Mouse (Mus musculus): Measurements from ENCODE around the gene Tmod1. TPM values are rescaled to one million over a fixed set of nuclear protein-coding genes. Genes with fewer than 3 reads are reported as not detected.
A peak's percentile ranks its signal among the peaks of the same experiment; 100 is the strongest.

The Tmod1 gene
- total RNA-seq, 1 experiment, result 0.54 TPM

DNA sequence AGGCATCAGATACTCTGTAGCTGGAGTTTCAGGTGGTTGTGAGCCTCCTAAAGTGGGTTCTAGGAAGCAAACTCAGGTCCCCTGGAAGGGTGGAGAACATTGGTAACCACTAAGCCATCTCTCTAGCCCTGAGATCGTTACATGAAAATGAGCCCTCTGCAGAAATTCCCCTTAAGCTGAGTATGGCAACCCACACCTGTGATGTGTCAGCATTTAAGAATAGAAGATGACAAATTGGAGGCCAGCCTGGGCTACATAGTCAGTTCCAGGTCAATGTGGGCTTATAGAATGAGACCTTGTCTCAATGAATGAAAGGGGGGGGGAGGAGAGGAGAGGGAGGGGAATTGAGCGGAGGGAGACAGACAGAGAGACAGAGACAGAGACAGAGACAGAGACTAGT, 27.0 kb upstream of the Tmod1 start:
- no peaks in the 10 kb centered on the region for H3K36me3 ChIP-seq (ENCODE audit: control insufficient read depth, insufficient read depth, low read length, poor library complexity, severe bottlenecking)
- H3K9ac ChIP-seq (ENCODE audit: insufficient read depth, low read depth, low read length, poor library complexity, severe bottlenecking), result no peak overlapping the region
- in situ Hi-C loops (cut with MboI; ENCODE audit: low sequenced_read_pairs in 2 of 2, unreplicated experiment in 2 of 2), result no loop called here
- no peak for DNase-seq (ENCODE audit: low read depth, low spot score)
- no peaks in the 10 kb centered on the region for H3K9me3 ChIP-seq (ENCODE audit: control insufficient read depth, insufficient read depth, low read depth, low read length)
- TF ChIP-seq ZNF384 (IDR thresholded peaks at IDR 0.05; ENCODE audit: low read depth, low read length) (no peak), HCFC1 (IDR thresholded peaks at IDR 0.05; ENCODE audit: borderline replicate concordance, insufficient read depth, low read length) (no peak), MAFK (IDR thresholded peaks at IDR 0.05; ENCODE audit: insufficient read depth, low read depth, low read length) (no peak), ZC3H11A (IDR thresholded peaks at IDR 0.05; ENCODE audit: borderline replicate concordance, low read depth, low read length) (no peak), CHD2 (IDR thresholded peaks at IDR 0.05; ENCODE audit: low read depth, low read length) (no peak)
- H3K27ac ChIP-seq (ENCODE audit: insufficient read depth, low read depth, low read length, poor library complexity, severe bottlenecking), result no peak overlapping the region
- no peaks in the 10 kb centered on the region for H3K4me1 ChIP-seq (ENCODE audit: control insufficient read depth in 2 of 2, insufficient read depth in 2 of 2, low read length in 2 of 2, poor library complexity in 1 of 2)
- H3K4me3 ChIP-seq (ENCODE audit: insufficient read depth in 1 of 2, low read depth in 1 of 2, low read length in 2 of 2, poor library complexity in 1 of 2, severe bottlenecking in 1 of 2), result no peak overlapping the region

DNA sequence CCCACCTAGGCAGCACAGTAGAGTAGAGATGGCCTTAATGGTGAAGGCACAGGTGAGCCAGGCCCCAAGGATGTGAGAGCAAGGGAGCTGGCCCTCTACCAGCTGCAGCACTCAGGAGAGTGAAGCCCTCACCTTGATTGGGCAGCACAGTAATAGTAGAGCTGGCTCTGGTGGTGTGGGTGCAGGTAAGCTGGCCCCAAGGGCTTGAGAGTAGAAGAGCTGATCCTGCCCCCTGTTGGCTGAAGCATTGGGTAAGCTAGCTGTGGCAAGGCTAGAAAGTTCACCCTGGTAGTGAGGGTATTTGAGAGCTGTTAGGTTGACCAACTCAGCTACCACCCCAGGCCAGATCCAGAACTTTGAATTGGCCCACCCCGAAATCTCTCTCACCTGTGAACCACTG, 23.1 kb upstream of the Tmod1 start:
- H3K9ac ChIP-seq (ENCODE audit: insufficient read depth, low read depth, low read length, poor library complexity, severe bottlenecking), result no peak overlapping the region
- no peak overlapping the region for H3K27ac ChIP-seq (ENCODE audit: insufficient read depth, low read depth, low read length, poor library complexity, severe bottlenecking)
- DNase-seq (ENCODE audit: low read depth, low spot score), result no peak
- no peaks in the 10 kb centered on the region for H3K9me3 ChIP-seq (ENCODE audit: control insufficient read depth, insufficient read depth, low read depth, low read length)
- no peaks in the 10 kb centered on the region for H3K4me1 ChIP-seq (ENCODE audit: control insufficient read depth in 2 of 2, insufficient read depth in 2 of 2, low read length in 2 of 2, poor library complexity in 1 of 2)
- in situ Hi-C loops (cut with MboI; ENCODE audit: low sequenced_read_pairs in 2 of 2, unreplicated experiment in 2 of 2), result no loop called here
- no peak overlapping the region for H3K4me3 ChIP-seq (ENCODE audit: insufficient read depth in 1 of 2, low read depth in 1 of 2, low read length in 2 of 2, poor library complexity in 1 of 2, severe bottlenecking in 1 of 2)
- H3K36me3 ChIP-seq (ENCODE audit: control insufficient read depth, insufficient read depth, low read length, poor library complexity, severe bottlenecking), result no peaks in the 10 kb centered on the region
- no peak for TF ChIP-seq ZC3H11A (IDR thresholded peaks at IDR 0.05; ENCODE audit: borderline replicate concordance, low read depth, low read length)
- TF ChIP-seq ZNF384 (IDR thresholded peaks at IDR 0.05; ENCODE audit: low read depth, low read length), result no peak
- no peak for TF ChIP-seq HCFC1 (IDR thresholded peaks at IDR 0.05; ENCODE audit: borderline replicate concordance, insufficient read depth, low read length)
- no peak for TF ChIP-seq CHD2 (IDR thresholded peaks at IDR 0.05; ENCODE audit: low read depth, low read length)
- no peak for TF ChIP-seq MAFK (IDR thresholded peaks at IDR 0.05; ENCODE audit: insufficient read depth, low read depth, low read length)

DNA sequence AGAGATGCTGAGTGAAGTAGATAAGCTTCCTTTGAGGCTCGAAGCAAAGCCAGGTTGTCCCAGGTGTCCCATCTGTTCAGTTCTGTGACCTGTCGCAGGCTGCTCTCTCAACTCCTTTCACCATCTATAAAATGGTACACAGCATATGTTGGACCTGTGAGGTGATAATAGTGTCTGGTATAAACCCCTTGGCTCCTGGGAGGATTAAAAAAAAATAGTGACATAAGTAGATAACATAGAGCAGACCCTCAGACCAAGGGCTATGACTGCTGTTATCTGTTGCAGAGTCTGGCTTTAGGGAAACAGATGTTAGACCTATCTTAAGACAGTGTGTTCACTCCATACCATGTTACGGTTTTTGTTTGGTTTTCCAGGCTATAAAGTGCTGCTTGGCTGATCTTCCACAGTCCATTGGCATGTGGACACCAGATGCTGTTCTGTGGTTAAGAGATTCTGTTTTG, 15.7 kb upstream of the Tmod1 start:
- Histone ChIP-seq H3K4me1 (ENCODE audit: control insufficient read depth in 2 of 2, insufficient read depth in 2 of 2, low read length in 2 of 2, poor library complexity in 1 of 2) (0 out of 4 replicates have a peak, but pooled peaks cover 0 to 2% of the 10 kb centered on the region in 2 experiments), H3K27ac (ENCODE audit: insufficient read depth, low read depth, low read length, poor library complexity, severe bottlenecking) (no peak overlapping the region), H3K4me3 (ENCODE audit: insufficient read depth in 1 of 2, low read depth in 1 of 2, low read length in 2 of 2, poor library complexity in 1 of 2, severe bottlenecking in 1 of 2) (no peak overlapping the region), H3K36me3 (ENCODE audit: control insufficient read depth, insufficient read depth, low read length, poor library complexity, severe bottlenecking) (no peaks in the 10 kb centered on the region), H3K9me3 (ENCODE audit: control insufficient read depth, insufficient read depth, low read depth, low read length) (no peaks in the 10 kb centered on the region), H3K9ac (ENCODE audit: insufficient read depth, low read depth, low read length, poor library complexity, severe bottlenecking) (no peak overlapping the region)
- TF ChIP-seq MAFK (IDR thresholded peaks at IDR 0.05; ENCODE audit: insufficient read depth, low read depth, low read length), result no peak
- in situ Hi-C loops (cut with MboI; ENCODE audit: low sequenced_read_pairs in 2 of 2, unreplicated experiment in 2 of 2), result no loop called here
- DNase-seq (ENCODE audit: low read depth, low spot score), result no peak

DNA sequence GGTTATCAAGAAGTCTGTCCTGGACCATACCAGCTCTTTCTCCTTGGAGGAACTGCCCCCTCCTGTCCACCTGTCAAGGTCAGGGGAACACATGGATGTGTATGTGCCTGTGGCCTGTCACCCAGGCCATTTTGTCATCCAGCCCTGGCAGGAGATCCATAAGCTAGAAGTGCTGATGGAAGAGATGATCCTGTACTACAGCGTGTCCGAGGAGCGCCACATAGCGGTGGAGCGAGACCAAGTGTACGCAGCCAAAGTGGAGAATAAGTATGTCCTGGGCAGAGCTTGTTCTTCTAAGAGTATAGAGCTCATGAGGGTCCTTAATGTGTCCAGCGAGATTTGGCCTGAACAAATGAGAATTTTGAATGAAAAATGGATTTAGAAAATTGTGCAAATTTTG, 12.8 kb upstream of the Tmod1 start:
- no peak overlapping the region for H3K9ac ChIP-seq (ENCODE audit: insufficient read depth, low read depth, low read length, poor library complexity, severe bottlenecking)
- 0 out of 4 replicates have a peak, but pooled peaks cover 0 to 2% of the 10 kb centered on the region in 2 experiments for H3K4me1 ChIP-seq (ENCODE audit: control insufficient read depth in 2 of 2, insufficient read depth in 2 of 2, low read length in 2 of 2, poor library complexity in 1 of 2)
- no peak overlapping the region for H3K4me3 ChIP-seq (ENCODE audit: insufficient read depth in 1 of 2, low read depth in 1 of 2, low read length in 2 of 2, poor library complexity in 1 of 2, severe bottlenecking in 1 of 2)
- DNase-seq (ENCODE audit: low read depth, low spot score), result no peak
- H3K9me3 ChIP-seq (ENCODE audit: control insufficient read depth, insufficient read depth, low read depth, low read length), result no peaks in the 10 kb centered on the region
- no peak overlapping the region for H3K27ac ChIP-seq (ENCODE audit: insufficient read depth, low read depth, low read length, poor library complexity, severe bottlenecking)
- in situ Hi-C loops (cut with MboI; ENCODE audit: low sequenced_read_pairs in 2 of 2, unreplicated experiment in 2 of 2), result no loop called here
- H3K36me3 ChIP-seq (ENCODE audit: control insufficient read depth, insufficient read depth, low read length, poor library complexity, severe bottlenecking), result no peaks in the 10 kb centered on the region
- TF ChIP-seq ZC3H11A (IDR thresholded peaks at IDR 0.05; ENCODE audit: borderline replicate concordance, low read depth, low read length) (peak; percentile 4; the same call in 1 of the 2 replicates), ZNF384 (IDR thresholded peaks at IDR 0.05; ENCODE audit: low read depth, low read length) (no peak)

DNA sequence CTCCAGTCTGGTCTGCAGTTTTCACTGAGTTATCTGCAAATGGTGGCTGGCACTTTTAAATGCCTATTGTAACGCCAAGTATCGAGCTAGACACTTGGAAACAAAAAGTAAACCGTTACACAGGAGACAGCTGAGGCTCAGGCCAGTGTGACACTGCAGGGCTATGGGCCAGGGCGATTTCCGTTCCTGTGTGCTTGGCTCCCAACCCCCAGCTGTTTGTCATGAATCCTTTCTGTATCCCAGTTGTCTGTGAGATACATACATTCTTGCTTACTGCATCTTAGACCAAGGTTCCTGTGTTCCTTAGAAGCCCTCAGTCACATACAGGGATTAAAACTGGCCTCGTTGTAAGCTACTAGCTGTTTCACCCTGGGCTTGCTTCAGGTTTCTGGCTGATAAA, 10.5 kb upstream of the Tmod1 start:
- in situ Hi-C loops (cut with MboI; ENCODE audit: low sequenced_read_pairs in 2 of 2, unreplicated experiment in 2 of 2), result no loop called here
- H3K4me3 ChIP-seq (ENCODE audit: insufficient read depth in 1 of 2, low read depth in 1 of 2, low read length in 2 of 2, poor library complexity in 1 of 2, severe bottlenecking in 1 of 2), result no peak overlapping the region
- no peak overlapping the region for H3K9ac ChIP-seq (ENCODE audit: insufficient read depth, low read depth, low read length, poor library complexity, severe bottlenecking)
- H3K27ac ChIP-seq (ENCODE audit: insufficient read depth, low read depth, low read length, poor library complexity, severe bottlenecking), result no peak overlapping the region
- 0 out of 4 replicates have a peak, but pooled peaks cover 0 to 2% of the 10 kb centered on the region in 2 experiments for H3K4me1 ChIP-seq (ENCODE audit: control insufficient read depth in 2 of 2, insufficient read depth in 2 of 2, low read length in 2 of 2, poor library complexity in 1 of 2)
- no peaks in the 10 kb centered on the region for H3K9me3 ChIP-seq (ENCODE audit: control insufficient read depth, insufficient read depth, low read depth, low read length)
- H3K36me3 ChIP-seq (ENCODE audit: control insufficient read depth, insufficient read depth, low read length, poor library complexity, severe bottlenecking), result no peaks in the 10 kb centered on the region
- no peak for DNase-seq (ENCODE audit: low read depth, low spot score)
- no peak for TF ChIP-seq MAFK (IDR thresholded peaks at IDR 0.05; ENCODE audit: insufficient read depth, low read depth, low read length)
- no peak for TF ChIP-seq ZNF384 (IDR thresholded peaks at IDR 0.05; ENCODE audit: low read depth, low read length)
- TF ChIP-seq HCFC1 (IDR thresholded peaks at IDR 0.05; ENCODE audit: borderline replicate concordance, insufficient read depth, low read length), result no peak
- no peak for TF ChIP-seq CHD2 (IDR thresholded peaks at IDR 0.05; ENCODE audit: low read depth, low read length)
- TF ChIP-seq ZC3H11A (IDR thresholded peaks at IDR 0.05; ENCODE audit: borderline replicate concordance, low read depth, low read length), result no peak

All from ES-E14 (cell line).